Comparison of ENCODE assay signal across 20 mouse cellular contexts in the genomic region with DNA sequence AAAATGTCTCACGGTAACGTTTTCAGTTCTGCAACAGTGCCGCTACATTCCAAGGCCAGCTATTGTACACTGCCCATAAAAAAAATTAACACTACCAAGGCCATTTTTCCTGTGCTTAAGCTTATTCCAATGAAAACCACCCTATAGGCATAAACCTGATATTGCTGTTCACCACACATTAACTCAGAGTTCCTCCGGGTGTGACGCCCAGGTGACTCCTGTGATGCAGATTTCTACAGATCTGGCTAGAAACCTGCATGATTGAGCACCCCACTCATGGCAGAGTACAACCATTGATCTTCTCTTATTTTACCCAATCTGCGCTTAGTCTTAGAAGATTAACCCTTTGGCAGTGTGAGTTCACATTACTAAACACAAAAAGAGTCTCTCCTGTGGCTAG.
A peak's percentile ranks its signal among the peaks of the same experiment; 100 is the strongest.
DNase-seq lines count a peak whose midpoint lies in the region; ATAC-seq and TF ChIP-seq lines count a peak whose summit lies in the region.
"Had no signal": no experiment of that assay in that cellular context is flagged by ENCODE, and none has a peak within 500 bp of the region (broad histone marks: within the 10 kb centered on the region; RNA-seq: fewer than 3 reads in every experiment).

No protein-coding gene starts in this region.

- H3K36me3 ChIP-seq in kidney, embryonic 16.5 days (ENCODE audit: insufficient read depth, low read length), result no peaks in the 10 kb centered on the region
- H3K36me3 ChIP-seq in intestine, embryonic 16.5 days (ENCODE audit: control insufficient read depth, insufficient read depth, low read length), result no peaks in the 10 kb centered on the region
- H3K36me3 ChIP-seq in limb, embryonic 10.5 days, result no peaks in the 10 kb centered on the region; the same call in 1 of the 2 replicates
- H3K36me3 ChIP-seq in small intestine, adult 2 months (ENCODE audit: control insufficient read depth, insufficient read depth, low read length), result no peaks in the 10 kb centered on the region
- H3K36me3 ChIP-seq: embryonic facial prominence, embryonic 15.5 days; forebrain, embryonic 10.5 days; heart, embryonic 13.5 days had no signal

- TF ChIP-seq CTCF in small intestine, adult 2 months (IDR thresholded peaks at IDR 0.05; ENCODE audit: extremely low read depth, insufficient read length, insufficient replicate concordance, low read depth, low read length), result no peak

- peak overlapping the region; percentile 51 for H3K27ac ChIP-seq in kidney, embryonic 16.5 days (ENCODE audit: low read length)
- peak overlapping the region; percentile 20; the same call in 1 of the 2 replicates for H3K27ac ChIP-seq in intestine, embryonic 16.5 days (ENCODE audit: low read length)
- peak overlapping the region; percentile 73; the same call in 1 of the 2 replicates for H3K27ac ChIP-seq in limb, embryonic 10.5 days
- H3K27ac ChIP-seq in small intestine, adult 2 months (ENCODE audit: insufficient read depth, low read depth, low read length), result peak overlapping the region; percentile 46; the same call in 1 of the 2 replicates
- H3K27ac ChIP-seq: embryonic facial prominence, embryonic 15.5 days; forebrain, embryonic 10.5 days; gastrocnemius, adult 2 months; heart, embryonic 13.5 days had no signal

- peak; percentile 79 for ATAC-seq in kidney, embryonic 16.5 days (ENCODE audit: low FRiP score, low TSS enrichment)
- ATAC-seq in intestine, embryonic 16.5 days, result no peak
- ATAC-seq: forebrain, embryonic 14.5 days had no signal

- no peak overlapping the region for H3K4me3 ChIP-seq in kidney, embryonic 16.5 days (ENCODE audit: low read length)
- H3K4me3 ChIP-seq in intestine, embryonic 16.5 days (ENCODE audit: low read length), result peak overlapping the region; percentile 10; the same call in 1 of the 2 replicates
- H3K4me3 ChIP-seq in limb, embryonic 10.5 days, result no peak overlapping the region
- no peak overlapping the region for H3K4me3 ChIP-seq in small intestine, adult 2 months (ENCODE audit: low read depth, low read length)
- H3K4me3 ChIP-seq: embryonic facial prominence, embryonic 15.5 days; erythroblast, embryonic 14.5 days; forebrain, embryonic 10.5 days; gastrocnemius, adult 2 months; heart, embryonic 13.5 days had no signal

- H3K4me1 ChIP-seq in kidney, embryonic 16.5 days (ENCODE audit: insufficient read depth, low read length), result peaks cover 14% of the 10 kb centered on the region
- H3K4me1 ChIP-seq in intestine, embryonic 16.5 days (ENCODE audit: control insufficient read depth, insufficient read depth, low read length), result no peaks in the 10 kb centered on the region; the same call in 1 of the 2 replicates
- H3K4me1 ChIP-seq in limb, embryonic 10.5 days, result peaks cover 44% of the 10 kb centered on the region
- H3K4me1 ChIP-seq in small intestine, adult 2 months (ENCODE audit: control insufficient read depth, insufficient read depth, insufficient read length, low read length), result peaks cover 5% of the 10 kb centered on the region; the same call in 1 of the 2 replicates
- H3K4me1 ChIP-seq: embryonic facial prominence, embryonic 15.5 days had no signal

- TF ChIP-seq POLR2A in small intestine, adult 2 months (IDR thresholded peaks at IDR 0.05; ENCODE audit: low read depth, low read length), result no peak

- no peak for DNase-seq in kidney, adult 8-10 months
- DNase-seq in limb, embryonic 10.5 days (ENCODE audit: low spot score), result no peak
- no peak for DNase-seq in neural tube, embryonic 10.5 days (ENCODE audit: extremely low spot score, low spot score)
- no peak for DNase-seq in cerebellum, adult 11-12 months
- DNase-seq: adrenal gland, adult 8-10 months; adrenal gland, postnatal 36 days; cerebellum, adult 8-10 months; cerebellum, postnatal 14 days; embryo, embryonic 11 days; gastrocnemius, adult 2 months; gastrocnemius, postnatal 36 days; heart, postnatal 36 days had no signal

- 45% methylated on average over 6 of the region's 6 CpGs for WGBS in kidney, embryonic 16.5 days
- WGBS in intestine, embryonic 16.5 days, result 61% methylated on average over 6 of the region's 6 CpGs
- 88% methylated on average over 6 of the region's 6 CpGs for WGBS in limb, embryonic 10.5 days
- WGBS in small intestine, adult 2 months, result 39% methylated on average over 6 of the region's 6 CpGs

- no peaks in the 10 kb centered on the region for H3K27me3 ChIP-seq in kidney, embryonic 16.5 days (ENCODE audit: insufficient read depth, low read length)
- no peaks in the 10 kb centered on the region for H3K27me3 ChIP-seq in intestine, embryonic 16.5 days (replicated peaks; ENCODE audit: control insufficient read depth, insufficient read depth, low read length)
- H3K27me3 ChIP-seq in limb, embryonic 10.5 days (ENCODE audit: low read depth, poor library complexity, severe bottlenecking), result no peaks in the 10 kb centered on the region
- no peaks in the 10 kb centered on the region for H3K27me3 ChIP-seq in small intestine, adult 2 months (ENCODE audit: control insufficient read depth, insufficient read depth, low read length)
- H3K27me3 ChIP-seq: embryonic facial prominence, embryonic 15.5 days; heart, embryonic 13.5 days had no signal

- no peak overlapping the region for H3K4me2 ChIP-seq in kidney, embryonic 16.5 days (replicated peaks; ENCODE audit: low read depth, low read length)
- H3K4me2 ChIP-seq in intestine, embryonic 16.5 days (ENCODE audit: low read depth, low read length), result 0 out of 2 replicates have a peak overlapping the region, but pooled peaks have one; percentile 16
- H3K4me2 ChIP-seq: embryonic facial prominence, embryonic 15.5 days; heart, embryonic 13.5 days had no signal

- H3K9ac ChIP-seq in kidney, embryonic 16.5 days (replicated peaks; ENCODE audit: low read length), result no peak overlapping the region
- no peak overlapping the region for H3K9ac ChIP-seq in intestine, embryonic 16.5 days (ENCODE audit: low read depth, low read length)
- H3K9ac ChIP-seq: embryonic facial prominence, embryonic 15.5 days; heart, embryonic 13.5 days had no signal

- H3K9me3 ChIP-seq in kidney, embryonic 16.5 days (ENCODE audit: low read length), result no peaks in the 10 kb centered on the region
- H3K9me3 ChIP-seq in intestine, embryonic 16.5 days (ENCODE audit: control insufficient read depth, low read length), result no peaks in the 10 kb centered on the region
- H3K9me3 ChIP-seq in limb, embryonic 10.5 days (replicated peaks), result no peaks in the 10 kb centered on the region
- H3K9me3 ChIP-seq: embryonic facial prominence, embryonic 15.5 days; forebrain, embryonic 10.5 days; heart, embryonic 13.5 days had no signal

Comparison
In these comparisons a context has a peak if more than half of its experiments do, and no peak if none do; other contexts are left out.
1. H3K27ac ChIP-seq: peak in every context shown above with its lines; median percentile 73 in limb, embryonic 10.5 days; 51 in kidney, embryonic 16.5 days; 46 in small intestine, adult 2 months; 20 in intestine, embryonic 16.5 days.